Mouse (Mus musculus): Measurements from ENCODE around the gene Fat3. TPM values are rescaled to one million over a fixed set of nuclear protein-coding genes. Genes with fewer than 3 reads are reported as not detected.

Gene Fat3
- total RNA-seq, 2 experiments from 2014 or later: 0.43 to 1.0 TPM

DNA sequence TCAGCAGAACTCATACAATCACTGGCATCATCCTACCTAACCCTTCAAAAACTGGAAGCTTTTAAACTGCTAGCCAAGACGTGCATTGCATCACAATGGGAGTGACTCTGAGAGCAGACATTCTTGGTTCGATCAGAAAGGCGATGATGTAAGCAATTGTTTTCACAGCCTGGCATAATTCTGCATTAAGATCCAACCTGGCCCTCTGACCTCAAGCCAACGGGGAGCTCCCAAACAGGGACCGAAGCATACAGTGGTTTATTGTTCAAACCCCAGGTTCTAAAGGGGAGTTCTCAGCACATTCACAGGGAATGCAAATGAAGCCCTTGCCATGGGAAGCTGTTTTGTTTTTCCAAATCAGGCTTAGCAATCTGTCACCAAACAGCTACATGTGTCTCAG is 63.3 kb downstream of the Fat3 start:
- DNase-seq: no peak

DNA sequence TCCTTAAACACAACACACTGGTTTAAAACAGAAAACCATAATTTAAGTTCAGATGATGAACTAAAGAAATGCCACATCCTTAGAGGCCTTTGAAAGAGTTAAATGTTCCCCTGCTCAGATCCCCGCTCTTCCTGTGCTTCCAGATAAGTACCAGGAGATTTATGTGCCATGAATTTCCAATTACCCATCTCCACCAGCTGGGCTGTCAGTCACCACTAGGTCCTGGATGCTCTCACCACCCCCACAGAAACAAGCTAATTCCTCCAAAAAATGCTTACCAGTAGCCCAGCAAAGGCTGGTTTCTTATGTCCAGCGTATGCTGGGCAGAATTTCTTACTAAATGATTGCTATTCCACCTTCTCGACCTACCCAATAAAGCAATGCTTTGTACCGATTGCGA is 72.5 kb downstream of the Fat3 start:
- no peak for DNase-seq

DNA sequence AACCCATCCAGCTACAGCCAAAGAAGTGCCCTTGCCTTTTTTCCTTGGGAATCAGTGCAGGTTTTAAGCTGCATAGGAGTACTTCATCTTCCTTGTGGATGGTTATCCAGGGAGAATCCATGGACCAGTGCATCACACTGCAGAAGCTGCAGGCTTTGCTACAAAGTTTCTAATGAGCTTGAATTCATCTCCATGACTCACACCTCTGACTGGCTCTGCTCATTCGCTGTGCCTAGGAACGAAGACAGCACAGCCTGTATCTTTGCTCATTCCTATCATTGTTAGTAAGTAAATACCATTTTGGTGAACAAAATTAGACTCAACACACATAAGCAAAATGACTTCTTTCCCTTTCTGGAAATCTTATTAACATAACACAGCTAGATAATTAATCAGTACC is 78.4 kb downstream of the Fat3 start:
- DNase-seq: no peak

GRCm38 (mm10) chr9:16402815-16403214 is 98.3 kb downstream of the Fat3 start:
- no peak for DNase-seq

DNA sequence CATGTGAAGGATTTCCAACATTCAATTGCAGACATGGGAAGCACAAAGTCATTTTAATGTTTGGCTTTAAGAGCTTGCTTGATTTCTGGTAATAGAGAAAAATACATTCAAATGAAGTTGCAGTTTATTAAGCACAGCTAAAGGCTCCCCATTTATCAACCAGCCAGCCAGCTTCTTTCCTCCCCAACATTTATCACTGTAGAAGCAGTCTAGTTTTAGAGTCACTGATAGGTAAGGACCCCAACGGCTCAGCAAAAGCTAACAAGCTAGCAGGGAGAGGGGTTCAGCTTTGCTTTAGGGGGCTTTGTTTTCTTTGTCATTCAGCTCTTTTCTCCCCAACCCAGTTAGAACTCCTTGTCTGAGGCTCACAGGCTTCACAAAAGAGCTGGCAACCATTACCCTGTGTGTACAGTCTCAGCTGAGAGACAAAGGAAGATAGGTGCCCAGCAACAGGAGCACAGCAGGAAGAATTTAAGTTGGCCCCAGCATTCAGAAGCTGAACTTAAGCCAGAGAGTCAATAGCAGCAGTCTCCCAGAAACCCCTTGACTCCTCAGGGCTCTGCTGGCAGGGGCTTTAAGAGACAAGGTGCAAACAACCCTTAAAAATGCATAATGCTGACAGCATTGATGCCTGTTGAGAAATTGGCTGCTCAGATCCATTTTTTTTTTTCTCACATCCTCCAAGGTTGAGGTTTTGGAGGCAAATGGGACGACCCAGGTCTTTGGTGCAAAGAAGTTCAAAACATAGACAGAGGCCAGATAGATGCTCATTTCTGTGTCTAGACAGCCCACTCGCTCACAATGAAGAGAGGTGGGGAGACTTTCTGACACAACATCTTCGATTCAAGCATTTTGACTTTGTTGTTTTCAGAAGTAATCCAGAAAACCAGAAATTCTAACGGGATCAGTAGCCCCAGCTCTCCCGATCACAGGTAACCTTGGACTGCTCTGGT is 102.1 kb downstream of the Fat3 start:
- no peak for DNase-seq

GRCm38 (mm10) chr9:16389141-16389540 is 111.9 kb downstream of the Fat3 start:
- no peak for DNase-seq

- no peak for DNase-seq
These were observed 113.6 kb downstream of the Fat3 start for GRCm38 (mm10) chr9:16387527-16387926.

DNA sequence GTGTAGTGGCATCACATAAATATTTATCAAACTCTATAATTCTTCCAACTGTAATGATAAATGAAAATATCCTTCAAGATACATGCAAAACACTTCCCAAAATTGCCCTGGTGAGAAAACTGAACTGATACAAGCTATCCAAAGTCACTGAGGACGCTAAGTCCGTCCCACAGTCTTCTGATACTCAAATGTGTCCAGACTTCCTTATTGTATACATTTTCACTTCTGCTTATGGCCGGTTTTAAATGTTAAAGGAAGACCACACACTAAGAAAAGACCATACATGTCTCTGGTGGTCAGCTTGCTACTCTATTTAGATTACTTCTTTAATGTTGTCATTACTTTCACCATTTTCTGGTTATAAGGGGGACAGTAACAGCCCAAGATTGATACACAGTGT is 137.4 kb downstream of the Fat3 start:
- DNase-seq: no peak

DNA sequence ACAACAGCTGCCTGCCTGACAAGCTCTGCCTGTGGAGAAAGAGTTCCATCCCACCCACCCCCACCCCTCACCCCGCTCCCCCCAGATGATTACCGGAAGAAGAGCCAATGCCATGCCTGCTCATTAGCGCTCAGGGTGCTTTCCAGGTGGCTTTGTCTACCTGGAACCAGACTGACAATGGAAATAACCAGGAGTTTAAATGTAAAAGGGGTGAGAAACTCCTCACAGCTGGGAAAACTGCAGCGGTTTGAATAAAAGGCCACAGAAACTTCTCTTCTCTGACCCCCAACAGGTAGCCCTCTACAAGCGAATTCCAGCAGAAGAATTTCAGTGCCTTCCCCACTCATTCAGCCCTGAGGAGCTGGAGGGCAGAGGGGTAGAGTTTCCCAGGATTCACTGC is 139.3 kb downstream of the Fat3 start:
- no peak for DNase-seq

DNA sequence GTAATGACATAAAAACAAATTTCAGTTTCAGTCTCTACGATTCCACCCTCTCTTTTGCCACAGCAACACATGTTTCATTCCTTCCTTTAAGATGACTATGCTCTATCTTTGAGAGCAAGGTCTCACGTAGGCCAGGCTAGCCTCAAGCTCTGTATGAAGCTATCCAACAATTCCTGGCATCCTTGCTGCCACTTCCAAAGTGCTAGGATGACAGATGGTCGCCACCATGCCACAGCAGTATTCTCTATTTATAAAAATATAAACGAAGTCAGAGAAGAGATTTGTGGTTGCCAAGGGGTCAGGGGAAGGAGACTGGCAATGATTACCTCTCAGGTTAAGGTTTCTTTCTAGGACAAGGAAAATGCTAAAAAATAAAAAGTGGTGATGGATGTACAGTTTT is 144.4 kb downstream of the Fat3 start:
- DNase-seq: no peak

- no peak for DNase-seq
These were observed 146.2 kb downstream of the Fat3 start for GRCm38 (mm10) chr9:16354906-16355305.

GRCm38 (mm10) chr9:16353049-16353724 is 147.9 kb downstream of the Fat3 start:
- no peak for DNase-seq

DNA sequence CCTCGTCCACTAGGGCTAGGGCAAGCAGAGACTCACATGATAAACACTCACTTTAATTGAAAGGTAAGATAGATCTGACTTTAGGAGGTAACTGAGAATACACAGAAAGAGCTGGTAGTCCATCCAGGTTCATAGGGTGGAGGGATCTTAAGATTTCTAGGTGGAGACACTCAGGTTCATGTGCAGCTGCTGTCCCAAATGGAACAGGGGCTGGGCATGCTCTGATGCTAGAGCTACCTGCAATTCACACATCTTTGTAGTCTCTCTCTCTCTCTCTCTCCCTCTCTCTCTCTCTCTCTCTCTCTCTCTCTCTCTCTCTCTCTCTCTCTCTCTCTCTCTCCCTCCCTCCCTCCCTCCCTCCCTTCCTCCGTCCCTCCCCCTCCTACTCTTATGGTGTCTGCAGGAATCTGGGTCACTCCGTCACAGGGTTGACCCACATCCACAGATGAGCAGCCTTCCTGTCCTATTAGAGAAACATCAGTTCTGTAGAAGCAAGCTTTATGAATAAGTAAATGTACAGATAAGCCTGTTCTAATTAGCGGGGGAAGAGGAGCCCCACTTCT is 148.5 kb downstream of the Fat3 start:
- no peak for DNase-seq

- no peak for DNase-seq
These were observed 155.9 kb downstream of the Fat3 start for GRCm38 (mm10) chr9:16344902-16345855.

DNA sequence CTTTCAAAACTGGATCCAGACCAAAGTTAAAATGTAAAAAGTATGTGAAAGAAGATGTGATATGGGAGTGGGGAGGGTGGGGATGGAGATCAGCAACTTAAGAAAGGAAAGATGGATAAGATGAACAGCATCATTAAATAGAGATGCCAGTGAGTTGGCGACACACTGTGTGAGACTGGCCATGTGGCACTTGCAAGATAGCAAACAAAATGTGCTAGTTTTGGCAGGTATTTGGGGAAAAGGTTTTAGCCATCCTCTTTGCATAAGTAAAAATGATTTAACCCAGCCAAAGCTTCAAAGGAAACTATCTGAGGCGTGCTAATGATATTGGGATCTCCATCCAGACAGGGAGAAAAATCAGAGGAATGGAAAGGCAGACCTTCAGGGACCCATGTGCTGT is 157.9 kb downstream of the Fat3 start:
- no peak for DNase-seq

- no peak for DNase-seq
These were observed 158.5 kb downstream of the Fat3 start for GRCm38 (mm10) chr9:16342577-16342976.

- no peak for DNase-seq
These were observed 170.6 kb downstream of the Fat3 start for GRCm38 (mm10) chr9:16330290-16330984.

GRCm38 (mm10) chr9:16318957-16319356 is 182.1 kb downstream of the Fat3 start:
- DNase-seq: no peak

GRCm38 (mm10) chr9:16312599-16313197 is 188.4 kb downstream of the Fat3 start:
- DNase-seq: no peak

DNA sequence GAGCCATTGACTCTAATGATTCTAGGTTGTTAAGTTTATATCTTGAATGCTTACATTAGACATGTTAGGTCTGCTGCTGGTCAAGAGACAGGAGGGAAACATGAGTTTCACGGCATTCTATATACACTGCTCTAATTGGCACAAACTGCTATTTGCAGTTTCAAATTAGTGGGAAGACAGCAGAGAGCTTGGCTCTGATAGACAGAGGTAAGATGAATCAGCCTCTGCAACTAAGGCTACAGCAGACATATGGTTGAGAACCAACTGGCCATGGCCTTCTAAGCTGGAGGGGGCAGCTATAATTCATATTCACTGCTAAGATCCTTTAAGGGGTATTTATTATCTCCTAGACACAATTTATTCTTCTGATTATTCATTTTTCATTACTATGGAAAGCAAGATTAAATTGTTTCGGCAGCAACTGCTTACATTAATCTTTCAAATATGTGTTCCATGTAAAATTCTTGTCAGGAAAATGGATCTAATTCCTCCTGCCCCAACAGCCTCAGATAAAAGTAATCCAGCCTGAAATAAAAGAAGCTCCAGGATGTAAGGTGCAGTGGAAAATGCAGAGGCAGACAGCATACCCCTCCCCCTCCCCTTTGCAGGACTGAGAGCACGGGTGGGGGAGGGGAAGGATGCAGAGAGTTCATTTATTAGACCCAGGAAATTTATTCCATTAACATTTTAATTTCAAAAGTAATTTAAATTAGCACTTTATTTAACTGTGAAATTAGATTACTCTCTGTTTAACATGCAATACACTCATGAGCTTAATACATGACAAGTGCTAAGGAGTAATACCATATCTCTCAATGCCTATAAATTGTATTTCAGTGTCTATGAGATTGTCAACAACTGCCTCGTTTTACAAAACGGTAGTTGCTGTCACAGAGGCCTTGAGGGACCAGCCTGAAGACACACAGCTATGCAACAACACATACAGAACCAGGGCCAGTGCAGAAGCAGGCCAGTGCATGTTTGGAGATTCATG is 189.9 kb downstream of the Fat3 start:
- no peak for DNase-seq
